Mouse (Mus musculus): ENCODE data around the gene Fbp1.

DNA sequence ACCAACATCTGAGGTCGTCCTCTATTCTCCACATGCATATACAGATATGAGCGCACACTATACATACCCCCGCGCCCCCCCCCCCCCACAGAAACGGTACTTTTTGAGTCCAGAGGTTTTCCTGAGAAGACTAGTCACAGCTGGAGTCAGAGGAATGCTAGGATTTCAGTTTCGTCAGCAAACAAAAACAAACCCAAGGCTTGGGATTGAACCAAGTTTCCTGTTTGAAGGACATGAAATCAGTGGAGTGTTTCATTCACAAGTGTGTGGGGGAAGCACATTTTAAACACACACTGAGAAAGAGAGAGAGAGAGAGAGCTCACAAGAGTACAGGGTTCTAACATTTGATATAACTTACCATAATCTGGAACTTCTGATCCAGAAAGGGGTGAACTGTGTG lies 24.3 kb downstream of the Fbp1 start:
- TF ChIP-seq CTCF (IDR thresholded peaks at IDR 0.05; ENCODE audit: extremely low read depth, insufficient read depth, low read length): no peak
- TF ChIP-seq POLR2A (IDR thresholded peaks at IDR 0.05; ENCODE audit: extremely low read depth, insufficient read depth, low read length): no peak
